Mouse (Mus musculus): Measurements from ENCODE around the gene Myl12a. TPM values are rescaled to one million over a fixed set of nuclear protein-coding genes. Genes with fewer than 3 reads are reported as not detected.
A peak's percentile ranks its signal among the peaks of the same experiment; 100 is the strongest.

Gene Myl12a
- total and polyA plus RNA-seq, 3 experiments = 49.1 to 315 (median 281) TPM

- no peak for DNase-seq
Measured at GRCm38 (mm10) chr17:71010646-71011242, 8.1 kb upstream of the Myl12a start.

- no peak for DNase-seq
Measured at GRCm38 (mm10) chr17:71009751-71010150, 7.1 kb upstream of the Myl12a start.

- no peak for DNase-seq
Measured at GRCm38 (mm10) chr17:71008676-71009075, 6.0 kb upstream of the Myl12a start.

- DNase-seq = no peak
Measured at GRCm38 (mm10) chr17:71006976-71007375, 4.3 kb upstream of the Myl12a start.

- no peak for DNase-seq
Measured at GRCm38 (mm10) chr17:71004186-71004960, 1.7 kb upstream of the Myl12a start.

- no peak for DNase-seq
Measured at GRCm38 (mm10) chr17:71003721-71004120, 1.0 kb upstream of the Myl12a start.

- DNase-seq = no peak
Measured at GRCm38 (mm10) chr17:71003112-71003511, 434 bp upstream of the Myl12a start.

- peak; percentile 99 for DNase-seq
Measured at GRCm38 (mm10) chr17:71002081-71002743, 466 bp downstream of the Myl12a start, which contains the start of gene Myom1. Gene Myom1 (plus strand): TSS chr17:71002633.

- no peak for DNase-seq
Measured at GRCm38 (mm10) chr17:71001699-71002080, 988 bp downstream of the Myl12a start.

GRCm38 (mm10) chr17:71001067-71001466, 1.6 kb downstream of the Myl12a start:
- DNase-seq = no peak

- no peak for DNase-seq
Measured at GRCm38 (mm10) chr17:71000255-71000654, 2.4 kb downstream of the Myl12a start.

- no peak for DNase-seq
Measured at GRCm38 (mm10) chr17:70999187-70999586, 3.5 kb downstream of the Myl12a start.

- DNase-seq = no peak
Measured at GRCm38 (mm10) chr17:70998400-70998975, 4.2 kb downstream of the Myl12a start.

GRCm38 (mm10) chr17:70997836-70998235, 4.8 kb downstream of the Myl12a start:
- DNase-seq = no peak

GRCm38 (mm10) chr17:70995551-70995950, 7.1 kb downstream of the Myl12a start:
- DNase-seq = no peak

- DNase-seq = no peak
Measured at GRCm38 (mm10) chr17:70994671-70995070, 8.0 kb downstream of the Myl12a start.

- peak; percentile 48 for DNase-seq
Measured at GRCm38 (mm10) chr17:70993385-70993807, 9.3 kb downstream of the Myl12a start.

- DNase-seq = no peak
Measured at GRCm38 (mm10) chr17:70992662-70993061, 10.0 kb downstream of the Myl12a start.

GRCm38 (mm10) chr17:70991706-70992625, 10.7 kb downstream of the Myl12a start:
- DNase-seq = peak; percentile 1

- DNase-seq = peak; percentile 92
Measured at GRCm38 (mm10) chr17:70990403-70991303, 12.0 kb downstream of the Myl12a start.
